Mouse (Mus musculus): ENCODE results near the gene Dnajb12.

- no peak for TF ChIP-seq CTCF (IDR thresholded peaks at IDR 0.05; ENCODE audit: insufficient read depth, low read depth, low read length)
- TF ChIP-seq POLR2A (IDR thresholded peaks at IDR 0.05; ENCODE audit: insufficient read depth, low read depth, low read length), result no peak
These were observed 41.9 kb upstream of the Dnajb12 start for GRCm38 (mm10) chr10:59837490-59837889.

Measured in olfactory bulb, adult 2 months (tissue).